Mouse (Mus musculus): ENCODE measurements around the gene Clec4e. TPM values are rescaled to one million over a fixed set of nuclear protein-coding genes. Genes with fewer than 3 reads are reported as not detected.
"Not testable (repeated sequence)": the region's sequence is repeated elsewhere in the genome, so short reads cannot be mapped to it uniquely, and the experiment has no call there.

Gene Clec4e
- polyA plus RNA-seq (2012; rRNA removed) = 0.03 TPM in 1 of 2 replicates, not detected in the other

DNA sequence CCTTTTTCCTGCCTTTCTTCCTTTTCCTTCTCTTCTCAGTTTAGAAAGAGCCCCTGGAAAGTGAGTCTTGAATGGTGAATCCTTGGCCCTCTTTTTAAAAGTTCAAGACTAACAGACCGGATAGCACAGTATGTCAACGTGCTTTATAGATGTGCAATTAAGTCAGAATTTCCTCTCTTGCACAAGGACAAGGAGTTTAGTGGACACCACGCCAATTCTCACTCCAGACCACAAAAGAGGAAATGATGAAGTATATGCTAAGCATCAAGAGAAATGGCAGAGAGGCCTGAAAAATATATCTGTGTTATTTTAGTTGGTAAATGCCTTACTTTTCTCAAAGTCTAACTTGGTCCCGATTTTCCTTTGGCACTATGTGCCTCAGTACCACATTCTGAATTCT lies at the start of gene Clec4e:
Clec4e (minus strand) TSS at position 118 of the 400 bp plus-strand sequence.
- no peaks in the 10 kb centered on the region for H3K27me3 ChIP-seq (replicated peaks; ENCODE audit: control insufficient read depth, insufficient read depth, low read length)
- H3K4me3 ChIP-seq (ENCODE audit: insufficient read depth, low read depth, low read length) = no peak within 1 kb of the TSS
- H3K4me1 ChIP-seq (ENCODE audit: control insufficient read depth, insufficient read depth, low read length) = no peaks in the 10 kb centered on the region
- DNase-seq = no peak
- TF ChIP-seq CTCF (conservative IDR thresholded peaks at IDR 0.05; ENCODE audit: insufficient read depth, insufficient read length, low read depth, low read length) (no peak), POLR2A (IDR thresholded peaks at IDR 0.05; ENCODE audit: low read depth, low read length) (no peak)
- H3K27ac ChIP-seq (ENCODE audit: insufficient read depth, low read depth, low read length) = no peak within 1 kb of the TSS
- H3K36me3 ChIP-seq (ENCODE audit: control insufficient read depth, insufficient read depth, low read length) = no peaks in the 10 kb centered on the region
- WGBS = 74% methylated on average over 4 of the region's 4 CpGs

DNA sequence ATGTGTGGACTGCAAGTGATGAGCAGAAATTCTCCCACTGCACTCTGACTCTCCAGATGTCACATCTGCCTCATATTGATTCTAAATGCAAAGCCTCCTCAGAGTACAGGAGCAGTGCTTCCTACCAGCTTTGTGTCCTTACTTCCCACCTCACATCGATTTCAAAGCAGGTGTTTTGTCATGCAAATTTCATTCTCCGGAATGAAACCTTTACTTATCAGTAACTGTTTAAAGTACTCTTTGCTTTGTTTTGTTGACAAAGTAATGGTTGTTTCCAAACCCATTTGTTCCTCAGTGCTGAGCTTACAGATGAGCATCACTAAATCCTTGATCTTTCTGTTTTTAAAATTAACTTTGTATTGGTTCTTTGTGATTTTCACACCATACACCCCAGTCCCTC lies 42.8 kb upstream of the Clec4e start:
- no peak for TF ChIP-seq POLR2A (IDR thresholded peaks at IDR 0.05; ENCODE audit: low read depth, low read length)
- TF ChIP-seq CTCF (conservative IDR thresholded peaks at IDR 0.05; ENCODE audit: insufficient read depth, insufficient read length, low read depth, low read length) = no peak
- H3K36me3 ChIP-seq (ENCODE audit: control insufficient read depth, insufficient read depth, low read length) = no peaks in the 10 kb centered on the region
- no peak overlapping the region for H3K4me3 ChIP-seq (ENCODE audit: insufficient read depth, low read depth, low read length)
- no peak for DNase-seq
- H3K27ac ChIP-seq (ENCODE audit: insufficient read depth, low read depth, low read length) = no peak overlapping the region
- H3K27me3 ChIP-seq (replicated peaks; ENCODE audit: control insufficient read depth, insufficient read depth, low read length) = no peaks in the 10 kb centered on the region
- WGBS = 42% methylated on average over 2 of the region's 2 CpGs
- no peaks in the 10 kb centered on the region for H3K4me1 ChIP-seq (ENCODE audit: control insufficient read depth, insufficient read depth, low read length)

- Histone ChIP-seq H3K27me3 (replicated peaks; ENCODE audit: control insufficient read depth, insufficient read depth, low read length) (no peaks in the 10 kb centered on the region), H3K4me1 (ENCODE audit: control insufficient read depth, insufficient read depth, low read length) (no peaks in the 10 kb centered on the region), H3K36me3 (ENCODE audit: control insufficient read depth, insufficient read depth, low read length) (no peaks in the 10 kb centered on the region), H3K27ac (ENCODE audit: insufficient read depth, low read depth, low read length) (no peak within 1 kb of the TSS), H3K4me3 (ENCODE audit: insufficient read depth, low read depth, low read length) (no peak within 1 kb of the TSS)
- TF ChIP-seq POLR2A (IDR thresholded peaks at IDR 0.05; ENCODE audit: low read depth, low read length) (no peak), CTCF (conservative IDR thresholded peaks at IDR 0.05; ENCODE audit: insufficient read depth, insufficient read length, low read depth, low read length) (no peak)
- DNase-seq = no peak
- WGBS = 90% methylated on average over 2 of the region's 2 CpGs
Measured at GRCm38 (mm10) chr6:123308033-123308432, 18.4 kb upstream of the Clec4e start, which contains the start of gene Vmn2r19. Vmn2r19 (plus strand) TSS chr6:123308333.

DNA sequence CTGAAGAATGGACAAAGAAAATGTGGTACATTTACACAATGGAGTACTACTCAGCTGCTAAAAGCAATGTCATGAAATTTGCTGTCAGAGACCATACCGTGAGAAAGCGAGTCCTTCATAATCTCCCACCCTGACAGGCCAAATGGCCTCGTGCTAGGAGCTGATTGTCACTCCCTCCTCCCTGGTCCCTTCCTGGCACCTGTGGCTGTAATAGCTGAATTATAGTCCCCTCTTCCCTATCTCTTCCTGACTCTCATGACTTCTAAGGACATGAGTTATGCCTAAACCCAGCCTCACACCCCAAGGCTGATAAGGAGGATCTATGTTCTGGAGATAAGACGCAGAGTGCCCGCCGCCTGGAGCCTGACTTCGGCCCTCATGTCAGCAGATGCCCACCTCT lies 16.6 kb upstream of the Clec4e start:
- not testable (repeated sequence) for H3K4me3 ChIP-seq (ENCODE audit: insufficient read depth, low read depth, low read length); H3K4me1 ChIP-seq (ENCODE audit: control insufficient read depth, insufficient read depth, low read length); H3K36me3 ChIP-seq (ENCODE audit: control insufficient read depth, insufficient read depth, low read length); DNase-seq; H3K27ac ChIP-seq (ENCODE audit: insufficient read depth, low read depth, low read length); H3K27me3 ChIP-seq (replicated peaks; ENCODE audit: control insufficient read depth, insufficient read depth, low read length)
- WGBS = 87% methylated on average over 7 of the region's 7 CpGs

- no peaks in the 10 kb centered on the region for H3K4me1 ChIP-seq (ENCODE audit: control insufficient read depth, insufficient read depth, low read length)
Measured at GRCm38 (mm10) chr6:123296687-123297086, 7.0 kb upstream of the Clec4e start.

DNA sequence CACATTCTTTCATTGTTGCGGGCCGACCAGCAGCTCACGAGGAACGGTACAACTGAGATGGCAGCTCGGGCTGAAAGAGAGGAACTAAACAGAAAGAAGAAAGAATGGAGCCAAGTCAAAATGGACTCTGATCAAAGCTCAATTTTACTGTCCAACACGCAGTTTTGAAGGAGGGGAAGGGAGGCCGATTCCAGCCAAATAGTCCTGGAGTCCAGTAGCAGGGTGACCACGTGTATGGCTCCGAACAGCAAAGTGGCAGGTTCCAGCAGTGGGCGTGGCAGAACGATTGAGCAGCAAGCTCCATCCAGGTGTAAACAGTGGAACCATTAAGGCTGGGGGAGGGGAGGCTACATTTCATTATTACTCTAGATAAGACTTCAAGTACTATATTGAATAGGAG lies 3.8 kb upstream of the Clec4e start:
- H3K4me1 ChIP-seq (ENCODE audit: control insufficient read depth, insufficient read depth, low read length); H3K27ac ChIP-seq (ENCODE audit: insufficient read depth, low read depth, low read length); H3K36me3 ChIP-seq (ENCODE audit: control insufficient read depth, insufficient read depth, low read length); H3K4me3 ChIP-seq (ENCODE audit: insufficient read depth, low read depth, low read length); DNase-seq; H3K27me3 ChIP-seq (replicated peaks; ENCODE audit: control insufficient read depth, insufficient read depth, low read length): not testable (repeated sequence)
- WGBS = 87% methylated on average over 11 of the region's 11 CpGs

More at GRCm38 (mm10) chr6:123296687-123297086, 7.0 kb upstream of the Clec4e start:
- Histone ChIP-seq H3K27ac (ENCODE audit: insufficient read depth, low read depth, low read length) (no peak overlapping the region), H3K36me3 (ENCODE audit: control insufficient read depth, insufficient read depth, low read length) (no peaks in the 10 kb centered on the region), H3K4me3 (ENCODE audit: insufficient read depth, low read depth, low read length) (no peak overlapping the region), H3K27me3 (replicated peaks; ENCODE audit: control insufficient read depth, insufficient read depth, low read length) (no peaks in the 10 kb centered on the region)
- WGBS = 50% methylated on average over 1 of the region's 1 CpGs
- DNase-seq = no peak
- TF ChIP-seq POLR2A (IDR thresholded peaks at IDR 0.05; ENCODE audit: low read depth, low read length) (no peak), CTCF (conservative IDR thresholded peaks at IDR 0.05; ENCODE audit: insufficient read depth, insufficient read length, low read depth, low read length) (no peak)

DNA sequence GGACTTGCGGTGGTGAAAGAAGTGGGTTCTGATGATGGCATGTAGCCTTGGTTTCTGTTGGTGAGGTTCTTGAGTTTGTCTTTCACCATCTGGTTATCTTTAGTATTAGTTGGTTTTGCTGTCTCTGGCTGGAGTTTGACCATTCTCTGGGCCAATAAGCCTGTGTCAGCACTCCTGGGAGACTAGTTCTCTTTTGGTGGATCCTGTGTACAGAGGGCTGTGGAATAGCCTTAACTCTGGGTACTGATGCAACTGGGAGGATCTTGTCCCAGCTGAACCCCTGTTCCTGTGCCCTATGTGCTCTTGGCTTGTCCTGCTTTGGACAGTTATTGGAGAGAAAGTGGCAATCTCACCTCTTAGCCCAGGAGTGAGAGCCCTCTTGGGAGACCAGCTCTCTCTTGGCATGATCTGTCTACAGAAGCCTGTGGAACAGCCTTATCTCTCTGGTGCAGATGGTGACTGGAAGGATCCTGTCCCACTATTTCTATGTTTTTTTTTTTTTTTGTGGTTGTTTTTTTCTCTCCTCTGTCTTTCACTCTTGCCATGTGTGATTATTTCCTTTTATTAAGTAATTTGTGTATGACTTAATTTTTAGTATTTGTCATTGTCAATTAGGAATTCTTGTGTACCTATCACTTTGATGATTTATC lies 3.2 kb upstream of the Clec4e start:
- TF ChIP-seq POLR2A (IDR thresholded peaks at IDR 0.05; ENCODE audit: low read depth, low read length) (no peak), CTCF (conservative IDR thresholded peaks at IDR 0.05; ENCODE audit: insufficient read depth, insufficient read length, low read depth, low read length) (no peak)
- DNase-seq = no peak
- H3K27ac ChIP-seq (ENCODE audit: insufficient read depth, low read depth, low read length) = no peak overlapping the region
- 97% methylated on average over 1 of the region's 1 CpGs for WGBS
- no peak overlapping the region for H3K4me3 ChIP-seq (ENCODE audit: insufficient read depth, low read depth, low read length)
- no peaks in the 10 kb centered on the region for H3K4me1 ChIP-seq (ENCODE audit: control insufficient read depth, insufficient read depth, low read length)
- H3K27me3 ChIP-seq (replicated peaks; ENCODE audit: control insufficient read depth, insufficient read depth, low read length) = no peaks in the 10 kb centered on the region
- H3K36me3 ChIP-seq (ENCODE audit: control insufficient read depth, insufficient read depth, low read length) = no peaks in the 10 kb centered on the region

GRCm38 (mm10) chr6:123288931-123289330 lies 739 bp downstream of the Clec4e start:
- Histone ChIP-seq H3K27ac (ENCODE audit: insufficient read depth, low read depth, low read length) (no peak overlapping the region), H3K4me3 (ENCODE audit: insufficient read depth, low read depth, low read length) (no peak overlapping the region), H3K36me3 (ENCODE audit: control insufficient read depth, insufficient read depth, low read length) (no peaks in the 10 kb centered on the region), H3K4me1 (ENCODE audit: control insufficient read depth, insufficient read depth, low read length) (no peaks in the 10 kb centered on the region), H3K27me3 (replicated peaks; ENCODE audit: control insufficient read depth, insufficient read depth, low read length) (no peaks in the 10 kb centered on the region)
- DNase-seq = no peak
- WGBS = 72% methylated on average over 10 of the region's 10 CpGs
- TF ChIP-seq CTCF (conservative IDR thresholded peaks at IDR 0.05; ENCODE audit: insufficient read depth, insufficient read length, low read depth, low read length) (no peak), POLR2A (IDR thresholded peaks at IDR 0.05; ENCODE audit: low read depth, low read length) (no peak)

Measured in kidney, adult 2 months (tissue).